Mouse (Mus musculus): Measurements from ENCODE around the gene Ufd1.

DNA sequence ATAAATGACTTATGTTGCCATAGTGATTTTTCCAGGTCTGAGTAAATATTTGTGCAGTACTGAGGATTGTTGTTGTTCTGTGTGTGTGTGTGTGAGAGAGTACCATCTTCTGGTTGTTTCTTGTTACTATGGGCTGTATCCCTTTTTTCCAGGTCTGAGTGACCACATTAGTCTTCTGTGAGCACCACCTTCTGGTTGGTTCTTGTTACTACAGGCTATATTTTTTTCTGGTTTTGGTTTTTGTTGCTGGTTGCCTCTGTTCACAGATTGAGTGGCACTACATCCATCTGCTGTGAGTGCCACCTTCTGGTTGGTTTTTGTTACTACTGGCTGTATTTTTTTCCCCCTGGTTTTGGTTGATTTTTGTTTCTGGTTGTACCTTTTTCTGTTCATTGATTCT is 47.0 kb downstream of the Ufd1 start:
- TF ChIP-seq POLR2A (IDR thresholded peaks at IDR 0.05; ENCODE audit: insufficient read depth, low read depth, low read length) (no peak), CTCF (IDR thresholded peaks at IDR 0.05; ENCODE audit: insufficient read depth, low read depth, low read length) (no peak)

Data from olfactory bulb, adult 2 months (tissue).